24 mouse cellular contexts compared by ENCODE assay signal in the genomic region with DNA sequence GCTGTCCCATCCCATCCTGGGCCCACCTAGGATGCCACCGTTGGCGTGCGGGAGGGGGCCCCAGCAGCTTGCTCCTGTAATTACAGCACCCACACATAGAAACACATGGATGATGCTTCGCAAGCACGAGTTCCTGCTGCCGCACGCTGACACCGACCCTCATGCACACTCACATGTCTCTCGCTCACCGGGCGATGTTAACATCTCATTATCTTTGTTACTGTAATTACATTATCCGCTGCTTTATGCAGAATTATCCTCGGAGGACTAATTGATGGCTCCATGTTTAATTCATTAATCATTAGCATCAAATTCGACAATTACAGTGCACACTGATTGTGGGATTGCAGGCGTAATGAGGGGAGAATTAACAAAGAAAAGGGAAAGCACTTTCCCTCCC. TPM values are rescaled to one million over a fixed set of nuclear protein-coding genes. Genes with fewer than 3 reads are reported as not detected.
A peak's percentile ranks its signal among the peaks of the same experiment; 100 is the strongest.
DNase-seq lines count a peak whose midpoint lies in the region; ATAC-seq and TF ChIP-seq lines count a peak whose summit lies in the region.
"Had no signal": no experiment of that assay in that cellular context is flagged by ENCODE, and none has a peak within 500 bp of the region (broad histone marks: within the 10 kb centered on the region; RNA-seq: fewer than 3 reads in every experiment).

No protein-coding gene starts in this region.

- no peak overlapping the region for H3K4me2 ChIP-seq in hindbrain, embryonic 13.5 days
- H3K4me2 ChIP-seq in hindbrain, postnatal 0 days (ENCODE audit: low read depth, low read length), result no peak overlapping the region
- no peak overlapping the region for H3K4me2 ChIP-seq in midbrain, embryonic 15.5 days
- H3K4me2 ChIP-seq: embryonic facial prominence, embryonic 12.5 days; intestine, embryonic 15.5 days; lung, embryonic 15.5 days had no signal

- ATAC-seq in hindbrain, embryonic 13.5 days (ENCODE audit: low FRiP score), result peak; percentile 34; the same call in 1 of the 2 replicates
- no peak for ATAC-seq in hindbrain, postnatal 0 days
- ATAC-seq in midbrain, embryonic 15.5 days (replicated peaks), result peak; percentile 50
- ATAC-seq: activated CD4-positive, CD25-positive, alpha-beta regulatory T cell, adult 4 months; intestine, embryonic 15.5 days had no signal

- no peak for TF ChIP-seq CTCF in hindbrain, postnatal 0 days (IDR thresholded peaks at IDR 0.05; ENCODE audit: low read depth)
- TF ChIP-seq CTCF in E14TG2a.4 (conservative IDR thresholded peaks at IDR 0.05; ENCODE audit: low read length), result no peak

- 0 out of 2 replicates have a peak overlapping the region, but pooled peaks have one; percentile 31 for H3K9ac ChIP-seq in hindbrain, embryonic 13.5 days
- no peak overlapping the region for H3K9ac ChIP-seq in hindbrain, postnatal 0 days (replicated peaks; ENCODE audit: low read length)
- H3K9ac ChIP-seq in midbrain, embryonic 15.5 days, result no peak overlapping the region
- H3K9ac ChIP-seq: embryonic facial prominence, embryonic 12.5 days; intestine, embryonic 15.5 days; liver, embryonic 14.5 days; lung, embryonic 15.5 days had no signal

- H3K27me3 ChIP-seq in hindbrain, embryonic 13.5 days, result peaks cover 5% of the 10 kb centered on the region; the same call in 1 of the 2 replicates
- H3K27me3 ChIP-seq in hindbrain, postnatal 0 days (ENCODE audit: insufficient read depth, low read length), result no peaks in the 10 kb centered on the region
- no peaks in the 10 kb centered on the region for H3K27me3 ChIP-seq in E14TG2a.4 (ENCODE audit: insufficient read depth, low read length)
- H3K27me3 ChIP-seq in midbrain, embryonic 15.5 days (replicated peaks), result no peaks in the 10 kb centered on the region
- H3K27me3 ChIP-seq: embryonic facial prominence, embryonic 12.5 days; intestine, embryonic 15.5 days; lung, embryonic 15.5 days had no signal

- peak overlapping the region; percentile 83 for H3K27ac ChIP-seq in hindbrain, embryonic 13.5 days
- H3K27ac ChIP-seq in hindbrain, postnatal 0 days, result no peak overlapping the region
- H3K27ac ChIP-seq in midbrain, embryonic 15.5 days, result no peak overlapping the region
- H3K27ac ChIP-seq: embryonic facial prominence, embryonic 12.5 days; intestine, embryonic 15.5 days; liver, embryonic 14.5 days; lung, embryonic 15.5 days had no signal

- 34% methylated on average over 15 of the region's 15 CpGs for WGBS in hindbrain, embryonic 13.5 days
- 48% methylated on average over 15 of the region's 15 CpGs for WGBS in hindbrain, postnatal 0 days
- 63% methylated on average over 15 of the region's 15 CpGs for WGBS in midbrain, embryonic 15.5 days

- H3K9me3 ChIP-seq in hindbrain, embryonic 13.5 days, result no peaks in the 10 kb centered on the region
- H3K9me3 ChIP-seq in hindbrain, postnatal 0 days (ENCODE audit: low read length), result no peaks in the 10 kb centered on the region
- no peaks in the 10 kb centered on the region for H3K9me3 ChIP-seq in E14TG2a.4 (ENCODE audit: low read length)
- no peaks in the 10 kb centered on the region for H3K9me3 ChIP-seq in midbrain, embryonic 15.5 days
- H3K9me3 ChIP-seq: embryonic facial prominence, embryonic 12.5 days; intestine, embryonic 15.5 days; lung, embryonic 15.5 days had no signal

- no peak for DNase-seq in hindbrain, postnatal 0 days (ENCODE audit: low spot score)
- peak; percentile 6 for DNase-seq in brain, adult 2 months (ENCODE audit: low read depth, low spot score)
- no peak for DNase-seq in Muller cell, postnatal 12 days (ENCODE audit: inconsistent ontology term)
- no peak for DNase-seq in left cerebral cortex, adult 18-20 months (ENCODE audit: low spot score in 2 of 2)
- DNase-seq: adrenal gland, postnatal 14 days; gastrocnemius, postnatal 14 days; heart, adult 18-20 months; heart, postnatal 36 days; kidney, adult 9 months; kidney, postnatal 25 days; lung, postnatal 4 days; right cerebral cortex, postnatal 14 days; thymus, postnatal 4 days had no signal

- H3K4me3 ChIP-seq in hindbrain, embryonic 13.5 days, result no peak overlapping the region
- H3K4me3 ChIP-seq in hindbrain, postnatal 0 days (ENCODE audit: low read length), result no peak overlapping the region
- H3K4me3 ChIP-seq in E14TG2a.4 (replicated peaks; ENCODE audit: low read length), result 0 out of 2 replicates have a peak overlapping the region, but pooled peaks have one; percentile 20
- no peak overlapping the region for H3K4me3 ChIP-seq in midbrain, embryonic 15.5 days
- H3K4me3 ChIP-seq: embryonic facial prominence, embryonic 12.5 days; erythroblast, embryonic 14.5 days; intestine, embryonic 15.5 days; lung, embryonic 15.5 days had no signal

- H3K36me3 ChIP-seq in hindbrain, embryonic 13.5 days, result peaks cover 89% of the 10 kb centered on the region
- peaks cover 52% of the 10 kb centered on the region for H3K36me3 ChIP-seq in hindbrain, postnatal 0 days (ENCODE audit: insufficient read depth, low read length)
- H3K36me3 ChIP-seq in E14TG2a.4 (ENCODE audit: insufficient read depth, low read length), result peaks cover 86% of the 10 kb centered on the region
- H3K36me3 ChIP-seq in midbrain, embryonic 15.5 days (replicated peaks), result peaks cover 35% of the 10 kb centered on the region

- H3K4me1 ChIP-seq in hindbrain, embryonic 13.5 days (replicated peaks), result peaks cover 75% of the 10 kb centered on the region
- no peaks in the 10 kb centered on the region for H3K4me1 ChIP-seq in hindbrain, postnatal 0 days (ENCODE audit: insufficient read depth, low read length)
- peaks cover 59% of the 10 kb centered on the region for H3K4me1 ChIP-seq in E14TG2a.4 (replicated peaks; ENCODE audit: low read depth, low read length)
- peaks cover 19% of the 10 kb centered on the region; the same call in 1 of the 2 replicates for H3K4me1 ChIP-seq in midbrain, embryonic 15.5 days
- H3K4me1 ChIP-seq: intestine, embryonic 15.5 days; lung, embryonic 15.5 days had no signal

RNA-seq across cellular contexts. Expression of a gene that starts 32.0 kb away (rescaled TPM):
- polyA plus RNA-seq in hindbrain, embryonic 13.5 days (2015; fragmentation: Nextera tagmentation; extraction: Ambion mirVana), result 4.6 and 5.1 TPM in 2 replicates
- total RNA-seq in hindbrain, postnatal 0 days (2014; rRNA removed), result 6.5 and 11.3 TPM in 2 replicates
- 4.1 and 4.4 TPM in 2 replicates for polyA plus RNA-seq in hindbrain, postnatal 0 days (2015; fragmentation: Nextera tagmentation; extraction: Ambion mirVana)
- polyA plus RNA-seq in midbrain, embryonic 15.5 days (2015; fragmentation: Nextera tagmentation; extraction: Ambion mirVana), result 0.29 and 0.44 TPM in 2 replicates
- under 1 TPM; 0.21 to 0.33 TPM for total RNA-seq in left cerebral cortex, adult 18-20 months (2021)
- total RNA-seq: adrenal gland, postnatal 14 days; gastrocnemius, postnatal 14 days; heart, adult 18-20 months; heart, postnatal 36 days had no signal
- polyA plus RNA-seq: erythroblast, embryonic 14.5 days; liver, embryonic 14.5 days; lung, embryonic 15.5 days; spleen, adult 2 months; stomach, embryonic 14.5 days had no signal

RNA-seq across cellular contexts. Expression of a gene that starts 43.0 kb away (rescaled TPM):
- 47.8 and 50.3 TPM in 2 replicates for polyA plus RNA-seq in hindbrain, embryonic 13.5 days (2015; fragmentation: Nextera tagmentation; extraction: Ambion mirVana)
- total RNA-seq in hindbrain, postnatal 0 days (2014; rRNA removed), result 277 and 287 TPM in 2 replicates
- polyA plus RNA-seq in hindbrain, postnatal 0 days (2015; fragmentation: Nextera tagmentation; extraction: Ambion mirVana), result 112 and 121 TPM in 2 replicates
- polyA plus RNA-seq in midbrain, embryonic 15.5 days (2015; fragmentation: Nextera tagmentation; extraction: Ambion mirVana), result 122 and 124 TPM in 2 replicates
- total RNA-seq in left cerebral cortex, adult 18-20 months (2021), result 100 to 1,000 TPM; 517 to 575 TPM

RNA-seq across cellular contexts. Expression of a gene that starts 45.8 kb away (rescaled TPM):
- polyA plus RNA-seq in hindbrain, embryonic 13.5 days (2015; fragmentation: Nextera tagmentation; extraction: Ambion mirVana), result 0.16 and 0.49 TPM in 2 replicates
- total RNA-seq in hindbrain, postnatal 0 days (2014; rRNA removed), result 0.10 TPM in 1 of 2 replicates, not detected in the other
- 0.16 and 0.21 TPM in 2 replicates for polyA plus RNA-seq in hindbrain, postnatal 0 days (2015; fragmentation: Nextera tagmentation; extraction: Ambion mirVana)
- 0.06 and 0.11 TPM in 2 replicates for polyA plus RNA-seq in midbrain, embryonic 15.5 days (2015; fragmentation: Nextera tagmentation; extraction: Ambion mirVana)
- not detected for total RNA-seq in left cerebral cortex, adult 18-20 months (2021)
- polyA plus RNA-seq: activated CD4-positive, CD25-positive, alpha-beta regulatory T cell, adult 4 months; erythroblast, embryonic 14.5 days had no signal

RNA-seq across cellular contexts. Expression of a gene that starts 47.4 kb away (rescaled TPM):
- polyA plus RNA-seq in hindbrain, embryonic 13.5 days (2015; fragmentation: Nextera tagmentation; extraction: Ambion mirVana), result 51.9 and 57.4 TPM in 2 replicates
- 74.6 and 78.4 TPM in 2 replicates for total RNA-seq in hindbrain, postnatal 0 days (2014; rRNA removed)
- polyA plus RNA-seq in hindbrain, postnatal 0 days (2015; fragmentation: Nextera tagmentation; extraction: Ambion mirVana), result 50.0 and 51.2 TPM in 2 replicates
- polyA plus RNA-seq in midbrain, embryonic 15.5 days (2015; fragmentation: Nextera tagmentation; extraction: Ambion mirVana), result 62.9 and 63.7 TPM in 2 replicates
- total RNA-seq in left cerebral cortex, adult 18-20 months (2021), result 10 to 100 TPM; 27.2 to 27.3 TPM

RNA-seq across cellular contexts. Expression of a gene that starts 49.9 kb away (rescaled TPM):
- polyA plus RNA-seq in hindbrain, embryonic 13.5 days (2015; fragmentation: Nextera tagmentation; extraction: Ambion mirVana), result 88.1 and 96.1 TPM in 2 replicates
- 200 and 203 TPM in 2 replicates for total RNA-seq in hindbrain, postnatal 0 days (2014; rRNA removed)
- polyA plus RNA-seq in hindbrain, postnatal 0 days (2015; fragmentation: Nextera tagmentation; extraction: Ambion mirVana), result 99.2 and 101 TPM in 2 replicates
- 96.6 and 104 TPM in 2 replicates for polyA plus RNA-seq in midbrain, embryonic 15.5 days (2015; fragmentation: Nextera tagmentation; extraction: Ambion mirVana)
- 100 to 1,000 TPM; 108 to 131 TPM for total RNA-seq in left cerebral cortex, adult 18-20 months (2021)
